Mouse (Mus musculus) embryo, embryonic 10.5 days (tissue): ENCODE results near the gene Inca1.

ENCODE experiments used
- DNase-seq: peaks from one replicate; pipeline ENCODE4 v3.0.0-alpha.2; 2015; ENCODE audit warnings: low spot score

The Inca1 gene

GRCm38 (mm10) chr11:70701984-70702733 is 2.2 kb upstream of the Inca1 start:
- no peak for DNase-seq

DNA sequence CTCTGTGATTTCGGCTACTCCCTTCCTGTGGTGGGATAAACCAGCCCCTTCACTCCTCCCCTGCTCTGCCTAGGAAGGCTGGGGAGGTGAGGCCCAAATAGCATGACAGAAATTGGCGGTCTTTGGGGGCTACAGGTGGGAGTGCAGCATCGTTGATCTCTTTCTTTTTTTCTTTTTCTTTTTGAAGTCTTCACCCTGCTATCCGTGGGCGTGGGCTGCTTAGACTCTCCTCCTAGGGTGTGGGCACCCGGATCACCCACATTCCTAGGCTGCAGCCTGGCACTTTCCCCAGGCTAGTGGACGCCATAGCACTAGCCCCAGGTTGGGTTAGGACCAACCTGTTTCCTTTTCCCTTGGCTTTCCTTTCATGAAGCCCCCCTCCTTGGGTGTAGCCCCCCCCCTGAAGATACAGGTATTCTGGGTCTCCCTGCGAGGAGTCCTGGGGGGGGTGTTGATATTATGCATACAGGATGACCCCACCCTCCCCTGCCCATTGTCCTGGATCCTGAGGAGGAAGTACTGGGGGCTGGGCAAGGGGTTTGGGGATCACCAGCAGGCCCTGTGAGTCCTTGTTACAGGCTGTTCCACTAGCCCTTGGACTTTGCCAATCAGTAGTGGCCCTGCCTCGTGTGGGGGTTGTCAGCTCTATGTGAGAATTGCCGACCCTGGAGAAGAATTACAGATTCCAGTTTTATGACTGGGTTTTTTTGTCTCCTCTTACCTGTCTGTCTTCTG is 1.4 kb upstream of the Inca1 start:
- peak; percentile 19 for DNase-seq

- peak; percentile 57 for DNase-seq
Observed at GRCm38 (mm10) chr11:70700613-70701012, 658 bp upstream of the Inca1 start.

- no peak for DNase-seq
Observed at GRCm38 (mm10) chr11:70699051-70699450, 904 bp downstream of the Inca1 start.

DNA sequence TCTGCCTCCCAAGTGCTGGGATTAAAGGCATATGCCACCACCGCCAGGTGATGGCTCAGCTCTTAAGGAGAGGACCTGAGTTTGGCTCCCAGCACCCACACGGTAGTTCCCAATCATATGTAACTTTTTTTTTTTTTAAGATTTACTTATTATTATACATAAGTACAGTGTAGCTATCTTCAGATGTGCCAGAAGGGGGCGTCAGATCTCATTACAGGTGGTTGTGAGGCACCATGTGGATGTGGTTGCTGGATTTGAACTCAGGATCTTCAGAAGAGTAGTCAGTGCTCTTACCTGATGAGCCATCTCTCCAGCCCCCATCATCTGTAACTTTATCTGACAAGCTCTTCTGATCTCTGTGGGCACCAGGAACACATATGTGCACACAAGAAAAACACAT is 2.6 kb downstream of the Inca1 start:
- DNase-seq, result no peak

GRCm38 (mm10) chr11:70693504-70693903 is 6.5 kb downstream of the Inca1 start:
- no peak for DNase-seq

DNA sequence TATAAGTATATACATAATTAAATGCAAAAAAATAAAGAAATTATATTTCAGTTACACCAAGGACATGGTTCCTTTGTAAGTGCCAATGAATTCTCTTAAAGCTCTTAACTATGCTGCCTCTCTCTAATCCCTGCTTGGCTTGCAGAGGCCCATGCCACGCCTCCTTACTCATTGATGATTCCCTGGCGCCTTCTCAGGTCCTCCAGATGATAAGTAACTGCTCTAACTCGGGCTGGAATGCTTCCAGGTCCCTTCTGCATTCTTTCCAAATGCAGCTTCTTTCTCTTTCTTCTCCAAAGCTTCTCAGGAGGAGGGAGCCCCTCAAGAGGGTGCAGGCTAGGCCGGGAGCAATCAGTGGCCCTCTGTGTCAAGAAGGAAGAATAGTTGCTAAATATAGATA is 10.4 kb downstream of the Inca1 start:
- no peak for DNase-seq

GRCm38 (mm10) chr11:70688372-70688771 is 11.6 kb downstream of the Inca1 start:
- DNase-seq, result peak; percentile 51

- peak; percentile 93 for DNase-seq
Observed at GRCm38 (mm10) chr11:70687601-70688199, 12.3 kb downstream of the Inca1 start, which contains the start of gene Camta2. Gene Camta2, minus strand, starts transcription at chr11:70688105.

GRCm38 (mm10) chr11:70686901-70687566 is 12.9 kb downstream of the Inca1 start:
- DNase-seq, result peak; percentile 58

DNA sequence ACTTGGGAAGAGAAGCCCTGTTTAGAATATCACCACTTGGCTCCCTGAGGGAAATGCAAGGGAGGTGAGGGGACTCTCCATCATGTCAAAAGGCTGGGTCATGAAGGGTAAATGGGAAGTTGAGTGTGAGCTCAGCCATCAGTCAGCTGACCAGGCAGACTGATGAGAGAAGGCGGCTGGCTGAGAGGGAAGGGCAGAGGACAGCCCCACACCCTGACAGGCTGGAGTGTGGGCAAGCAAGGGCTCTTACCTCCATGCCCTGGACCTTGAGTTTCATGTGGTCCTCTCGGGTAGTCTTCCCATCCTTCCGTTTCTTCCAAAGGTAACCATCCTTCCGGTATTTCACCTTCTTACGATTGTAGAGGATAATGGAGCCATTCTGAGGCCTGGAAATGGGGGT is 16.3 kb downstream of the Inca1 start:
- no peak for DNase-seq

DNA sequence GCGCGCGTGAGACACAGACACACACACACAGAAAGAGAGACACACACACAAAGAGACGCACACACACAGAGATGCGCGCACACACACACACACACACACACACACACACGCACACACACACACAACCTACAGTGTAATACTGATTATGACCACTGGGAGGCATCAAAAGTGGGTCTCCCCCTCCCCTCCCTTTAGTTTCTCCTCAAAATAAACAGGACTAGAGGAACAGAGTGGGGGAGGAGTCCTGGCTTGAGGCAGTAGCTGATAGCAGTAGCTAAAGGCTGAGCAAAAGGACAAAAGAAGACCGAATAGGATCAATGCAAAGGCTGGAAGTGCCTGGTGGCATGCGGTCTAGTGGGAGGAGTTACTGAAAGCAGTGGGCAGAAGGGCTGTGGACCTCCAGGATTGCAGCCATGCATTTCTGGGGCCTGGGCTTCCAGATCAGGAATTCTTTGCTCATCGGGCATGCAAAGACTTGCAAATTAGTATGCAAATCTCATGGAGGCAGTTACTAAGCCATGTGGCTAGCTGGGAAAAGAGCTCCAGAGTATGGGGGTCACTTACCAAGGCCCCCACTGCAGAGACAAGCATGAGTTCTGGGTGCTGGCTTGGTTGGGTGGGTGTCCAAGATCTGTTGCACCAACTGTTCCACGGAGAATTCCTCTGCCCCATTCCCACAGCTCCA is 17.9 kb downstream of the Inca1 start:
- peak; percentile 91 for DNase-seq

- DNase-seq, result no peak
Observed at GRCm38 (mm10) chr11:70681170-70681569, 18.8 kb downstream of the Inca1 start.

DNA sequence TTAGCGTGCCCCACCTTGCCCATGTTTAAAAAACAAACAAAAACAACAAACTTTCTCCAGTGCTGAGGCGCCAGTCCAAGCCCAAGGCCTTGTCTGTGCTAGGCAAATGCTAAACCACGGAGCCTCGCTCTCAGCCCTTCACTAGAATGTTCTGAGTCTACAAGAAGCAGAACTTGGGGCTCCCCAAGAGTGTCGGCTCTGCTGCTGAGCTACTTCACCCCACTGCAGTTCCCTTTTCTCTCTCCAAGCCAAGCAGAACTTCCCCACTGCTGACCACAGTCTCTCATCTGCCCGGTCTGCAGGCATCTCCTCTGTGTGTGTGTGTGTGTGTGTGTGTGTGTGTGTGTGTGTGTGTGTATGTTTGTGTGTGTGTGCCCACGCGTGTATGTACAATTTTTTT is 20.1 kb downstream of the Inca1 start:
- no peak for DNase-seq

DNA sequence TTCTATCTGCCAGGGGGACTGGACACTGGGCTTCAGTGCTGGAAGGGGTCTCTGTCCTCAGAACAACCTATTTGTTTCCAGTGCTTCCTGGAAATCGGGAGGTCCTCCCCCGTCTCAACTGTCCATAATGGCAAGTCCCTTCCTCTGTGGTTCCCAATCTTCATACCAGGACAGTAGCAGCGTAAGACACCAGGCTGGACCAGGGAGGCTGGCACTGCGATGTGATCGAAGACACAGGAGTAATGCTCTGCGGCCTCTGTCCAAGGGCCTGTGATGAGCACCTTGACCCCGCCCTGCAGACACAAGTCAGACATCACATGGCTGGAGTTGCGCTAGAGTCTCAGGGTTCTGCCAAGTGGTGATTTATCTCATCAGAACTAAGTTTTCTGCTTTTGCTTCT is 20.6 kb downstream of the Inca1 start:
- no peak for DNase-seq

- no peak for DNase-seq
Observed at GRCm38 (mm10) chr11:70678576-70678975, 21.4 kb downstream of the Inca1 start.

DNA sequence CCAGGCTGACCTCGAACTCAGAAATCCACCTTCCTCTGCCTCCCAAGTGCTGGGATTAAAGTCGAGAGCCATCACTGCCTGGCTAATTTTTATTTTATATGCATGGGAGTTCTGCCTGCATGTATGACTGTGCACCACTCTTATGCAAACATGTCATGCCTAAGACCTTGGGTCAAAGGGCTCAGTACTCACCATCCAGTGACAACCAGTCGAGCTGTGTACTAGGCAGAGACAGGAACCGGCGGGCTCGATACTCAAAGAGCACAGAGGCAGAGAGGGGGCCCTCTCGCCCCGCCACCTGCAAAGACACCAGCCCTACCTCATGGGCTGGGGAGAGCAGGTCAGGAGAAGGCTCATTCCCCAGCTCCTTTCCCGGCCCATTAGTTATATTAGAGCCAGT is 21.9 kb downstream of the Inca1 start:
- DNase-seq, result no peak

DNA sequence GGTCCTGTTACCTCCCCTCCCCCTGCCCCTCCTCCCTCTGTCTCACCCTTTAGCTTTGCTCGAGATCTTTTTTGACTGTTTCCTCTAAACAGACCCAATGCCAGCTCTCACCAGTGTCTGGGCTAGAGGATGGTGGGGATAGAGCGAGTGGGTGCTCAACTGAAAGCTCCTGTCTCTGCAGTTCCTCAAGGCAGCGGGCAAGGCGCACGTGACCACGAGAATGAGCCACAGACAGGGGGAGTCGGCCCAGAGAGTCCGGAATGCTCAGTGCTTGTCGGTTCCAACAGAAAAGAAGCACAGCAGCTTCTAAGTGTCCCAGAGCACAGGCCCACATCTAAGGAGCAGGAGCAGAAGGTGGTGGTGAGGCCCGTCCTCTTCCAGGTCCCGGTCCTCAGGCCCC is 25.5 kb downstream of the Inca1 start:
- no peak for DNase-seq

- DNase-seq, result no peak
Observed at GRCm38 (mm10) chr11:70674014-70674413, 25.9 kb downstream of the Inca1 start.

DNA sequence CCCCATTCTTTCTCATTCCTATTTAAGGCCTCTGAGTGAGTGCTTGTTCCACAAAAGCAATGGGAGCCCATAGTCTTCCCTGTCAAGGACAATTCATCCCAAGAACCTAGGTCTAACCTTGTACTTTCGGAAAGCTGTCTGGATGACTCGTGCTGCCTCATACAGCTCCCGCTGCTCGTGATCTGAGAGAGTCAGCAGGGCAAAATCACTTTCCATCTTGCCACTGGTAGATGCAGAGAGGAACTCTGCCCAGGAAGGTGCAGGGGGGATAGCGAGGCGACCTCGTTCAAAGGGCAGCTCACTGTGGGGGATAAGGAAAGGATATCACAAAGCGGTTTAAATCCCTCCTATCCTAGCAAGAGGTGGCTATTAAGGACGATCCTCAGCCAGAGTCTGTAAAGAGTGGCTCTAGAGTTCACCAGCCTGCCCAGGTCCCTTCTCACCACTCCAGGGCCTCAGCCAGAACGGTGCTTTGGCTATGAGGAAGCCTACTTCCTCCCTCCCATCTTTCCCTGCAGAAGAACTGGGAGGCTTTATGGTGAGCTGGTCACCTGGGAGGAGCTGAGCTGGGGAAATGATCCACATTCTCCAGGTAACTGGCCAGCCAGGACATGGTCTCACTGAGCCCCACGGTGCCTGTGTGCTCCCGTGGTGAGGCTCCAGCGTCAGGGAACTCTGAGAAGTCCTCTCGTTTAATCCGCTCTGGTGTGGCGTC is 28.5 kb downstream of the Inca1 start:
- DNase-seq, result no peak

- no peak for DNase-seq
Observed at GRCm38 (mm10) chr11:70670483-70670882, 29.5 kb downstream of the Inca1 start.
